Mouse (Mus musculus) limb, embryonic 14.5 days (tissue): ENCODE measurements around the gene Arel1. TPM values are rescaled to one million over a fixed set of nuclear protein-coding genes. Genes with fewer than 3 reads are reported as not detected.

Experiments
- ATAC-seq: fragments of 200-750 bp; cut with Nextera tagmentation; 2 replicates; pipeline ENCODE4 v1.8.0; 2017; ENCODE audit warnings: low read depth, moderate number of reproducible peaks, moderate TSS enrichment; ENCODE audit not compliant: low FRiP score
- DNase-seq: peaks from one replicate; pipeline ENCODE4 v3.0.0-alpha.2; 2015; ENCODE audit warnings: low spot score
- H3K27ac ChIP-seq: fragments of 300-500 bp; sonication (generic); replicated peaks from 2 replicates; pipeline ENCODE4 v1.5.1; 2014; ENCODE audit warnings: low read depth, mild to moderate bottlenecking, low read length, moderate library complexity, mixed read lengths
- H3K27me3 ChIP-seq: fragments of 300-500 bp; sonication (generic); 2 replicates; pipeline ENCODE4 v1.6.1; 2014; ENCODE audit warnings: low read length, mixed read lengths; ENCODE audit not compliant: control insufficient read depth, insufficient read depth
- H3K36me3 ChIP-seq: fragments of 300-500 bp; sonication (generic); 2 replicates; pipeline ENCODE4 v1.6.1; 2014; ENCODE audit warnings: mild to moderate bottlenecking, low read length, moderate library complexity, mixed read lengths; ENCODE audit not compliant: control insufficient read depth, insufficient read depth
- H3K4me1 ChIP-seq: fragments of 300-500 bp; sonication (generic); 2 replicates; pipeline ENCODE4 v1.6.1; 2014; ENCODE audit warnings: antibody characterized with exemption, low read length, mixed read lengths; ENCODE audit not compliant: control insufficient read depth, insufficient read depth
- H3K4me2 ChIP-seq: fragments of 300-500 bp; sonication (generic); replicated peaks from 2 replicates; pipeline ENCODE4 v1.6.1; 2014; ENCODE audit warnings: low read depth, mild to moderate bottlenecking, low read length, moderate library complexity; ENCODE audit not compliant: severe bottlenecking
- H3K4me3 ChIP-seq: fragments of 300-500 bp; sonication (generic); replicated peaks from 2 replicates; pipeline ENCODE4 v1.5.1; 2014; ENCODE audit warnings: low read length
- H3K9ac ChIP-seq: fragments of 300-500 bp; sonication (generic); 2 replicates; pipeline ENCODE4 v1.6.1; 2014; ENCODE audit warnings: mild to moderate bottlenecking, low read depth, low read length, moderate library complexity; ENCODE audit not compliant: severe bottlenecking
- H3K9me3 ChIP-seq: fragments of 300-500 bp; sonication (generic); 2 replicates; pipeline ENCODE4 v1.6.1; 2016; ENCODE audit warnings: low read length; ENCODE audit not compliant: control insufficient read depth
- POLR2A ChIP-seq: fragments of 200-500 bp; IDR thresholded peaks from 2 replicates; pipeline ENCODE4 v1.8.0; 2012; ENCODE audit warnings: inconsistent platforms, mild to moderate bottlenecking, moderate library complexity, borderline replicate concordance; ENCODE audit not compliant: insufficient read depth, insufficient read length; ENCODE audit errors: extremely low read depth
- WGBS: fragments of 180-500 bp; shearing (Covaris S2); extraction: QIAGEN DNeasy Blood & Tissue Kit; methylation state at CpG from one replicate; pipeline ENCODE4 v1.1.7; 2014; 5-methylcytosine and 5-hydroxymethylcytosine counted together
- polyA plus RNA-seq, 2 experiments: library from polyadenylated mRNA; depleted of rRNA in 1 of 2; stranded (reverse) in 1 of 2; unstranded in 1 of 2; fragments of >200 nt; fragmentation: Nextera tagmentation in 1 of 2; extraction: Ambion mirVana in 1 of 2; gene quantifications; 2 replicates each; pipeline versions ENCODE4 v1.2.1 to v1.2.3; 2012 to 2014

The Arel1 gene
- polyA plus RNA-seq (2012; rRNA removed) (24.5 and 28.9 TPM in 2 replicates), polyA plus RNA-seq (2014; fragmentation: Nextera tagmentation; extraction: Ambion mirVana) (13.9 and 16.6 TPM in 2 replicates)

- Histone ChIP-seq H3K27me3 (no peaks in the 10 kb centered on the region), H3K9me3 (no peaks in the 10 kb centered on the region), H3K4me2 (peak within 1 kb of the TSS; percentile 81), H3K9ac (peak within 1 kb of the TSS; percentile 84), H3K4me3 (peak within 1 kb of the TSS; percentile 88), H3K36me3 (peaks cover 28% of the 10 kb centered on the region), H3K27ac (no peak within 1 kb of the TSS), H3K4me1 (peaks cover 7% of the 10 kb centered on the region; the same call in 1 of the 2 replicates)
- DNase-seq (peak; percentile 92), ATAC-seq (peak; percentile 74)
- TF ChIP-seq POLR2A: peak; percentile 28; the same call in 1 of the 2 replicates
- 1% methylated on average over 42 of the region's 42 CpGs for WGBS
These were observed at the start of gene Arel1, which contains the start of gene Fcf1 for GRCm38 (mm10) chr12:84970428-84971096. Gene Arel1 (minus strand): TSS chr12:84970900. Gene Fcf1 (plus strand): TSS chr12:84970897.

- no peaks in the 10 kb centered on the region for H3K9me3 ChIP-seq
- no peaks in the 10 kb centered on the region for H3K27me3 ChIP-seq
- WGBS: 93% methylated on average over 2 of the region's 2 CpGs
- no peak for TF ChIP-seq POLR2A
- H3K4me3 ChIP-seq: no peak overlapping the region
- H3K9ac ChIP-seq: no peak overlapping the region
- no peaks in the 10 kb centered on the region for H3K4me1 ChIP-seq
- no peak overlapping the region for H3K27ac ChIP-seq
- ATAC-seq (no peak), DNase-seq (no peak)
- peaks cover 45% of the 10 kb centered on the region for H3K36me3 ChIP-seq
- H3K4me2 ChIP-seq: no peak overlapping the region
These were observed 41.5 kb upstream of the Arel1 start for GRCm38 (mm10) chr12:85012185-85012584.

- WGBS: 97% methylated on average over 2 of the region's 2 CpGs
- TF ChIP-seq POLR2A: no peak
- H3K27ac ChIP-seq: no peak overlapping the region
- no peaks in the 10 kb centered on the region for H3K27me3 ChIP-seq
- H3K4me2 ChIP-seq: no peak overlapping the region
- ATAC-seq (no peak), DNase-seq (no peak)
- H3K9me3 ChIP-seq: no peaks in the 10 kb centered on the region
- H3K36me3 ChIP-seq: peaks cover 33% of the 10 kb centered on the region
- H3K4me1 ChIP-seq: no peaks in the 10 kb centered on the region
- H3K9ac ChIP-seq: no peak overlapping the region
- no peak overlapping the region for H3K4me3 ChIP-seq
These were observed 39.8 kb upstream of the Arel1 start for GRCm38 (mm10) chr12:85010541-85010940.

DNA sequence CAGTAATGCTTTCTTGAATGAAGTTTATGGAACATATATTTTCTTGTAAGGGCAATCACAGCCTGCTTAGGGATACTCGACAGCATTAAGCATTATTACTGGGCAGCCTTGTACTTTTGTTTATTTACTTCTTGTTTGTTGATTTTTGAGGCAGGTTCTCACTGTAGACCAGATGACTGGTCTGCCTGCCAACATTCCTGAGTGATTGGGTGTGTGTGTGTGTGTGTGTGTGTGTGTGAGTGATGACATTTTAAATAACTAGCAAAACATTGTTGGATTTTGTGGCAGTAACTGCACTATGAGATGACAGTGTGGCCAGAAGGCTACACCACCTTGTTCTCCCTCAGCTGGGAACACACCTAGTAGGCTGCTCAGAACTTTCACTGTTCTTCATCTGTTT lies 39.1 kb upstream of the Arel1 start:
- Histone ChIP-seq H3K4me3 (no peak overlapping the region), H3K27me3 (no peaks in the 10 kb centered on the region), H3K9ac (no peak overlapping the region), H3K27ac (no peak overlapping the region), H3K9me3 (no peaks in the 10 kb centered on the region), H3K4me1 (no peaks in the 10 kb centered on the region), H3K36me3 (peaks cover 26% of the 10 kb centered on the region), H3K4me2 (no peak overlapping the region)
- ATAC-seq (no peak), DNase-seq (no peak)
- WGBS: 77% methylated on average over 1 of the region's 1 CpGs
- TF ChIP-seq POLR2A: no peak

GRCm38 (mm10) chr12:85007021-85007420 lies 36.3 kb upstream of the Arel1 start:
- Histone ChIP-seq H3K9ac (no peak overlapping the region), H3K36me3 (0 out of 2 replicates have a peak, but pooled peaks cover 5% of the 10 kb centered on the region), H3K9me3 (no peaks in the 10 kb centered on the region), H3K4me3 (no peak overlapping the region), H3K27me3 (no peaks in the 10 kb centered on the region), H3K27ac (no peak overlapping the region), H3K4me2 (no peak overlapping the region), H3K4me1 (no peaks in the 10 kb centered on the region)
- DNase-seq: no peak
- TF ChIP-seq POLR2A: no peak
- ATAC-seq: no peak

- ATAC-seq (no peak), DNase-seq (no peak)
- no peaks in the 10 kb centered on the region for H3K27me3 ChIP-seq
- 97% methylated on average over 1 of the region's 1 CpGs for WGBS
- no peaks in the 10 kb centered on the region for H3K9me3 ChIP-seq
- no peak overlapping the region for H3K4me3 ChIP-seq
- no peak for TF ChIP-seq POLR2A
- H3K9ac ChIP-seq: no peak overlapping the region
- H3K4me2 ChIP-seq: no peak overlapping the region
- no peak overlapping the region for H3K27ac ChIP-seq
- no peaks in the 10 kb centered on the region for H3K36me3 ChIP-seq
- no peaks in the 10 kb centered on the region for H3K4me1 ChIP-seq
These were observed 35.5 kb upstream of the Arel1 start for GRCm38 (mm10) chr12:85006206-85006605.
